Mouse (Mus musculus): ENCODE measurements around the gene Apobec2. TPM values are rescaled to one million over a fixed set of nuclear protein-coding genes. Genes with fewer than 3 reads are reported as not detected.

Gene Apobec2
- total and polyA plus RNA-seq, 2 experiments from 2014 or later: 0.78 to 1.2 TPM

DNA sequence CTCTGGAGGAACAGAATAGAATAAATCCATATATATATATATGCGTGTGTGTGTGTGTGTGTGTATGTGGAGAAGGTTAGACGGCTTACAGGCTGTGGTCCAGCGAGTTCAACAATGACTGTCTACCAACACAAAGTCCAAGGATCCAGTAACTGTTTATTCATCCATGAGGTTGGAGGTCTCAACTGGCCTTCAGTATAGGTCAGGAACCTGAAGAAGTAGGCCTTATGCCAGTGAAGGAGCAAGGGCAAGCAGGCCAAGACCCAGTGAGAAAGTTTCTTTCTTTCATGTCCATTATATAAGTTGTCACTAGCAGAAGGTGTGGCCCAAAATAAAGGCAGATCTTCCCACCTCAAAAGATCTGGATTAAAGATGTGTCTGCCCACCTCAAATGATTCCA lies 30.0 kb downstream of the Apobec2 start:
- no peaks in the 10 kb centered on the region for H3K27me3 ChIP-seq (ENCODE audit: insufficient read depth, low read length)
- peaks cover 21% of the 10 kb centered on the region; the same call in 1 of the 2 replicates for H3K36me3 ChIP-seq (ENCODE audit: insufficient read depth, low read length)
- no peak overlapping the region for H3K9ac ChIP-seq (replicated peaks; ENCODE audit: low read length)
- no peak for ATAC-seq
- no peaks in the 10 kb centered on the region for H3K9me3 ChIP-seq (ENCODE audit: low read length)
- no peak for TF ChIP-seq CTCF (IDR thresholded peaks at IDR 0.05; ENCODE audit: low read depth)
- WGBS: 91% methylated on average over 3 of the region's 3 CpGs
- 0 out of 2 replicates have a peak, but pooled peaks cover 8% of the 10 kb centered on the region for H3K4me1 ChIP-seq (ENCODE audit: insufficient read depth, low read length)
- no peak for DNase-seq (ENCODE audit: low spot score)
- no peak overlapping the region for H3K27ac ChIP-seq
- H3K4me2 ChIP-seq (ENCODE audit: low read depth, low read length): no peak overlapping the region
- H3K4me3 ChIP-seq (ENCODE audit: low read length): no peak overlapping the region

DNA sequence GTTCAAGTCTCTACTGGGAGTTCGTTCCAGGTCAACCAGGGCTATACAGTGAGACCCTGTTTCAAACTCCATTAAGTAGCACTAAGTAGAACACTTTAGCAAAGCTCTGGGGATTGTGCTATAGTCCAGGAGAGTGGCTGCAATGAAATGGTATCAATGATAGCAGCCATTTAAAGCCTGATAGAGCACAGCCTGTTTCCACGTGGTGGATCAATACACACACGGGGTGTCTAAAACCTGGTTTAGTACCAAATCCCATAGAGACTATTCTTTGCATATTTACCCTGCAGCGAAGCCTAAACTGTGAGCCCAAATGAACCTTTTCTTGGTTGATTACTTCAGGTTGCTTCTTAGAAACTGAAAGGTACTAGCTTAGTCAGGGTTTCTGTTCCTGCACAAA lies 31.0 kb downstream of the Apobec2 start:
- Histone ChIP-seq H3K4me2 (ENCODE audit: low read depth, low read length) (no peak overlapping the region), H3K36me3 (ENCODE audit: insufficient read depth, low read length) (peaks cover 21% of the 10 kb centered on the region; the same call in 1 of the 2 replicates), H3K27me3 (ENCODE audit: insufficient read depth, low read length) (no peaks in the 10 kb centered on the region), H3K27ac (no peak overlapping the region), H3K4me1 (ENCODE audit: insufficient read depth, low read length) (no peaks in the 10 kb centered on the region), H3K9me3 (ENCODE audit: low read length) (no peaks in the 10 kb centered on the region), H3K9ac (replicated peaks; ENCODE audit: low read length) (no peak overlapping the region), H3K4me3 (ENCODE audit: low read length) (no peak overlapping the region)
- TF ChIP-seq CTCF (IDR thresholded peaks at IDR 0.05; ENCODE audit: low read depth): no peak
- 84% methylated on average over 4 of the region's 4 CpGs for WGBS
- ATAC-seq: no peak
- no peak for DNase-seq (ENCODE audit: low spot score)

DNA sequence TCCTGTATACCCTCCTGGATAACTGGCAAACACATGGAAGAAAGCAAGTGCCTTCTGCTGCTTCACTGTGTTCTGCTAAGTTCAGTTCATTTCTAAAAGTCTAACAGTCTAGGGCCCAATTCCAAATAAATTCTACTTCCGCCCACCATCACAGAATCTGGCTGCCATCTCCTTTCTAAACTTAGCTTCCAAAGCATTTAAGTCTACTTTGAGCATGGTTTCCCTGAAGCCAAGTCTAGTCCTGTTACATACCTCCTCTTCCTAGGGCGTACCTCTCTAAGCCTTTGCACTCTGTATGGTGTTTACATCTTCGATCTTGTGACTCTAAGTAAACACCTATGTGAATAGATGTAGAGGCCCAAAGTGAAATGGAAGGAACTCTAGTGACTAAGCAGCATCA lies 40.1 kb downstream of the Apobec2 start:
- Histone ChIP-seq H3K36me3 (ENCODE audit: insufficient read depth, low read length) (peaks cover 65% of the 10 kb centered on the region), H3K27me3 (ENCODE audit: insufficient read depth, low read length) (no peaks in the 10 kb centered on the region), H3K4me2 (ENCODE audit: low read depth, low read length) (no peak overlapping the region), H3K4me3 (ENCODE audit: low read length) (no peak overlapping the region), H3K27ac (no peak overlapping the region), H3K4me1 (ENCODE audit: insufficient read depth, low read length) (no peaks in the 10 kb centered on the region), H3K9ac (replicated peaks; ENCODE audit: low read length) (no peak overlapping the region), H3K9me3 (ENCODE audit: low read length) (no peaks in the 10 kb centered on the region)
- DNase-seq (ENCODE audit: low spot score): no peak
- TF ChIP-seq CTCF (IDR thresholded peaks at IDR 0.05; ENCODE audit: low read depth): no peak
- 96% methylated on average over 3 of the region's 3 CpGs for WGBS
- ATAC-seq: no peak

DNA sequence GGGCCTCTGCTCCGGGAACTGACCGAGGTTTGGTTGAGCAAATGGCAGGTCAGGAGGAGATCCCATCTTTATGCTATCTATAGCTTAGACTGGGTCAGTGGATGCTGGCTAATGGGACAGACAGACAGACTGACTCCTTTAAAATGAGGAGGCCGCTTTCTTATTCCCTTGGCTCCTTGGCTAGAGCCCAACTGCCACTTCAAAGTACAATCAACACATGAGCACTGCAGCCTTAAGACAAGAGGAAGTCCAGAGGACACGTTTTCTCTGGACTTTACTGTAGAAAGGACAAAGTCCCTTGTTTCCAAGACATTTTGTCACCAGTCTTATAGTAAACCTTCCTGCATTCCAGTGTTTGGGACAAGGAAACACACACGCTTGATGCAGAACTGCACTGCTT lies 41.3 kb downstream of the Apobec2 start:
- Histone ChIP-seq H3K4me3 (ENCODE audit: low read length) (no peak overlapping the region), H3K9ac (replicated peaks; ENCODE audit: low read length) (no peak overlapping the region), H3K9me3 (ENCODE audit: low read length) (no peaks in the 10 kb centered on the region), H3K36me3 (ENCODE audit: insufficient read depth, low read length) (peaks cover 76% of the 10 kb centered on the region), H3K4me2 (ENCODE audit: low read depth, low read length) (no peak overlapping the region), H3K27me3 (ENCODE audit: insufficient read depth, low read length) (no peaks in the 10 kb centered on the region), H3K4me1 (ENCODE audit: insufficient read depth, low read length) (no peaks in the 10 kb centered on the region), H3K27ac (no peak overlapping the region)
- WGBS: 85% methylated on average over 5 of the region's 5 CpGs
- ATAC-seq (no peak), DNase-seq (ENCODE audit: low spot score) (no peak)
- TF ChIP-seq CTCF (IDR thresholded peaks at IDR 0.05; ENCODE audit: low read depth): no peak

DNA sequence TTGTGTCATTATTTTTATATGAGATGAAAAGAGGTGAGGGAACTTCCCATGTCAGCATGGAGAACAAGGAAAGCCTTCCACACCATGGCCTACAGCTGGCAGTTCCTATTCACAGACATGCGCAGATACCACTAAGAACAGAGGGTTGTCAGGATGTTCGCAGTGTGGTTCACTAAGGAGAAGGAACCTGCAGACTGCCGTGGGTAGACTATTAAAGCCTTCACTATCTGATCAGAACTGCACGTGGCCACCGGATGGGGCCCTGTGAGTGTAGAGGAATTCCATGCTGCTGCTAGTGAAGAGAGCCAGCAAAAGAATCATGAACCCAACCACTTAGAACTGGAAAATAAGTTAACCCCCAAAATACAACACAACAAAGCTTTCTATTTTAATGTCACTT lies 43.3 kb downstream of the Apobec2 start:
- H3K9me3 ChIP-seq (ENCODE audit: low read length): no peaks in the 10 kb centered on the region

DNA sequence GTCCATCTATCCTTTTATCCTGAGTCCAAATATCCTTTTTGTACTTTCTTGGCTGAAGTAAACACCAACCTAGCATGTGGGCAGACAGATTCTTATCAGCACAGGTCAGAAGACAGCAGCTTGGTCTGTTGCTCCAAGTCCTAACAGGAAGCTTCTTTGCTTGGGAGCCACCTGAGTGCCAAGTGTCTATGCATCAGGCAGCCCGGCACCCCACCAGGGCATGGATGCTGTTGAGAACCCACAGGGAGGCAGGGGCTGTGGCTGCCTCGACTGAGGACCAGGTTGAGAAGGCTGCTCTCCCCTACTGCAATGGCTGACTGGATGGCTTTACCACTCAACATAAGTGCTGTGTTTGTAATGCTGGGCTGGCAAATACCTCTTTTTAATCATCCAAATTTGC lies 44.1 kb downstream of the Apobec2 start:
- Histone ChIP-seq H3K27ac (no peak overlapping the region), H3K9me3 (ENCODE audit: low read length) (no peaks in the 10 kb centered on the region), H3K4me2 (ENCODE audit: low read depth, low read length) (no peak overlapping the region), H3K4me3 (ENCODE audit: low read length) (no peak overlapping the region), H3K9ac (replicated peaks; ENCODE audit: low read length) (no peak overlapping the region), H3K36me3 (ENCODE audit: insufficient read depth, low read length) (peaks cover 68% of the 10 kb centered on the region), H3K27me3 (ENCODE audit: insufficient read depth, low read length) (no peaks in the 10 kb centered on the region), H3K4me1 (ENCODE audit: insufficient read depth, low read length) (no peaks in the 10 kb centered on the region)
- no peak for TF ChIP-seq CTCF (IDR thresholded peaks at IDR 0.05; ENCODE audit: low read depth)
- ATAC-seq (no peak), DNase-seq (ENCODE audit: low spot score) (no peak)
- 85% methylated on average over 2 of the region's 2 CpGs for WGBS

More for the DNA sequence above, 43.3 kb downstream of the Apobec2 start:
- H3K27ac ChIP-seq: no peak overlapping the region
- TF ChIP-seq CTCF (IDR thresholded peaks at IDR 0.05; ENCODE audit: low read depth): no peak
- no peak overlapping the region for H3K4me3 ChIP-seq (ENCODE audit: low read length)
- no peaks in the 10 kb centered on the region for H3K27me3 ChIP-seq (ENCODE audit: insufficient read depth, low read length)
- DNase-seq (ENCODE audit: low spot score) (no peak), ATAC-seq (no peak)
- no peaks in the 10 kb centered on the region for H3K4me1 ChIP-seq (ENCODE audit: insufficient read depth, low read length)
- peaks cover 68% of the 10 kb centered on the region for H3K36me3 ChIP-seq (ENCODE audit: insufficient read depth, low read length)
- H3K9ac ChIP-seq (replicated peaks; ENCODE audit: low read length): no peak overlapping the region
- 95% methylated on average over 5 of the region's 5 CpGs for WGBS
- no peak overlapping the region for H3K4me2 ChIP-seq (ENCODE audit: low read depth, low read length)

DNA sequence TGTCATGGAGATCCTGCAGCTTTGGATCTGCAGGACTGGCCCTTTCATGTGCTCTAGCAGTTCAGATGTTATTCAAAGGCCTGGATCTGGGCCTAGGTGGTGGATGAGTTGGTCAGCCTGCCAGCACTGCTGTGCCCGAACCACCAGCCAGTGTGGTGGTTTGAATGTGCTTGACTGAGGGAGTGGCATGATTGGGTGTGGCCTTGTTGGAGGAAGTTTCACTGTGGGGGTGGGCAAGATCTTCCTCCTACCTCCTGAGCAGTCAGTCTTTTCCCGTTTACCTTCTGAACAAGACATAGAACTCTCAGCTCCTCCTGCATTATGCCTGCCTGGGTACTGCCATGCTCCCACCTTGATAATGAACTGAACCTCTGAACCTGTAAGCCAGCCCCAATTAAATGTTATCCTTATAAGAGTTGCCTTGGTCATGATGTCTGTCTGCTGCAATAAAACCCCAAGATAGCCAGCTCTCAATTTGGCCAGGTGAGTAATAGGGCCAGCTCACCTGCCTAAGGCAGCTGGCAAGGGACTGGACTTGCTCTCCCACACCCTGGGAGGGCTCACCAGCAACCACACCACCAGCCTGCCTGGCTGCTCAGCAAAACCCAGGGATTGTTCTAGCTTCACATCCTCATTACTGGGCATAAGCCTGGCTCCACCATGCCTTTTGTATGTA lies 46.8 kb downstream of the Apobec2 start:
- no peak overlapping the region for H3K9ac ChIP-seq (replicated peaks; ENCODE audit: low read length)
- no peak for ATAC-seq
- no peak for DNase-seq (ENCODE audit: low spot score)
- H3K27me3 ChIP-seq (ENCODE audit: insufficient read depth, low read length): no peaks in the 10 kb centered on the region
- H3K9me3 ChIP-seq (ENCODE audit: low read length): no peaks in the 10 kb centered on the region
- H3K4me2 ChIP-seq (ENCODE audit: low read depth, low read length): no peak overlapping the region
- H3K27ac ChIP-seq: no peak overlapping the region
- no peaks in the 10 kb centered on the region for H3K4me1 ChIP-seq (ENCODE audit: insufficient read depth, low read length)
- H3K36me3 ChIP-seq (ENCODE audit: insufficient read depth, low read length): peaks cover 43% of the 10 kb centered on the region
- TF ChIP-seq CTCF (IDR thresholded peaks at IDR 0.05; ENCODE audit: low read depth): no peak
- WGBS: 71% methylated on average over 2 of the region's 2 CpGs
- H3K4me3 ChIP-seq (ENCODE audit: low read length): no peak overlapping the region

Data from hindbrain, postnatal 0 days (tissue).